ENCODE assay signal across 8 mouse cellular contexts in genomic region chr5:117388877-117389276, GRCm38 (mm10). TPM values are rescaled to one million over a fixed set of nuclear protein-coding genes. Genes with fewer than 3 reads are reported as not detected.
DNase-seq lines count a peak whose midpoint lies in the region; ATAC-seq and TF ChIP-seq lines count a peak whose summit lies in the region.

Rfc5 (minus strand) TSS chr5:117389047.

- peak; percentile 97 for DNase-seq in A20 (ENCODE audit: low read depth, low spot score)
- DNase-seq in heart, embryonic 10.5 days (ENCODE audit: low spot score): peak; percentile 97
- peak; percentile 95 for DNase-seq in liver
- DNase-seq in spleen, postnatal 4 days (ENCODE audit: low spot score in 2 of 2): peak; percentile 94 to 97

- no peak for TF ChIP-seq CTCF in bone marrow macrophage, adult 2 months (IDR thresholded peaks at IDR 0.05; ENCODE audit: low read depth, low read length)
- no peak for TF ChIP-seq CTCF in embryonic fibroblast, embryonic 13.5 days (IDR thresholded peaks at IDR 0.05; ENCODE audit: borderline replicate concordance, insufficient read depth, low read length)

- peaks cover 7% of the 10 kb centered on the region; the same call in 1 of the 2 replicates for H3K9me3 ChIP-seq in heart, embryonic 10.5 days
- peaks cover 21% of the 10 kb centered on the region for H3K9me3 ChIP-seq in kidney, embryonic 15.5 days (replicated peaks)

- peak; percentile 96 for ATAC-seq in kidney, embryonic 15.5 days (replicated peaks; ENCODE audit: low FRiP score)
- peak; percentile 91 for ATAC-seq in monocyte, adult 5-6 weeks (replicated peaks; ENCODE audit: insufficient number of reproducible peaks, low FRiP score, low TSS enrichment, poor library complexity, severe bottlenecking)

- under 1% methylated on average over 44 of the region's 44 CpGs for WGBS in heart, embryonic 10.5 days
- under 1% methylated on average over 44 of the region's 44 CpGs for WGBS in kidney, embryonic 15.5 days

- H3K9ac ChIP-seq in kidney, embryonic 15.5 days: peak within 1 kb of the TSS; percentile 91

- no peak within 1 kb of the TSS for H3K27ac ChIP-seq in bone marrow macrophage, adult 2 months (ENCODE audit: insufficient read depth, low read depth, low read length)
- no peak within 1 kb of the TSS for H3K27ac ChIP-seq in embryonic fibroblast, embryonic 13.5 days (ENCODE audit: insufficient read depth, low read length)
- H3K27ac ChIP-seq in heart, embryonic 10.5 days: peak within 1 kb of the TSS; percentile 96
- H3K27ac ChIP-seq in kidney, embryonic 15.5 days: peak within 1 kb of the TSS; percentile 86

- peak within 1 kb of the TSS; percentile 79 for H3K4me2 ChIP-seq in kidney, embryonic 15.5 days

- peak within 1 kb of the TSS; percentile 71 for H3K4me3 ChIP-seq in bone marrow macrophage, adult 2 months (ENCODE audit: insufficient read depth, low read length)
- peak within 1 kb of the TSS; percentile 92 for H3K4me3 ChIP-seq in embryonic fibroblast, embryonic 13.5 days (ENCODE audit: insufficient read depth, low read length)
- H3K4me3 ChIP-seq in heart, embryonic 10.5 days: peak within 1 kb of the TSS; percentile 94
- peak within 1 kb of the TSS; percentile 93 for H3K4me3 ChIP-seq in kidney, embryonic 15.5 days (replicated peaks)

- H3K36me3 ChIP-seq in heart, embryonic 10.5 days: peaks cover 25% of the 10 kb centered on the region
- peaks cover 30% of the 10 kb centered on the region for H3K36me3 ChIP-seq in kidney, embryonic 15.5 days

- H3K4me1 ChIP-seq in bone marrow macrophage, adult 2 months (ENCODE audit: control insufficient read depth, insufficient read depth, low read length): peaks cover 6% of the 10 kb centered on the region; the same call in 1 of the 2 replicates
- no peaks in the 10 kb centered on the region for H3K4me1 ChIP-seq in embryonic fibroblast, embryonic 13.5 days (ENCODE audit: control insufficient read depth, insufficient read depth, low read length)
- H3K4me1 ChIP-seq in heart, embryonic 10.5 days: peaks cover 22% of the 10 kb centered on the region
- H3K4me1 ChIP-seq in kidney, embryonic 15.5 days: peaks cover 17% of the 10 kb centered on the region

- no peak for TF ChIP-seq POLR2A in bone marrow macrophage, adult 2 months (IDR thresholded peaks at IDR 0.05; ENCODE audit: borderline replicate concordance, low read depth, low read length)
- TF ChIP-seq POLR2A in embryonic fibroblast, embryonic 13.5 days (IDR thresholded peaks at IDR 0.05; ENCODE audit: low read depth, low read length): peak; percentile 66

- H3K27me3 ChIP-seq in heart, embryonic 10.5 days (ENCODE audit: insufficient read depth, poor library complexity, severe bottlenecking): no peaks in the 10 kb centered on the region
- no peaks in the 10 kb centered on the region for H3K27me3 ChIP-seq in kidney, embryonic 15.5 days

RNA-seq across cellular contexts. Expression of gene Rfc5, which starts in this region (rescaled TPM):
- polyA plus RNA-seq in bone marrow macrophage, adult 2 months (2012; ENCODE audit: insufficient read depth, insufficient read length, missing spikeins): 16.9 and 27.2 TPM in 2 replicates
- 38.8 and 51.0 TPM in 2 replicates for polyA plus RNA-seq in embryonic fibroblast, embryonic 13.5 days (2011; ENCODE audit: insufficient read length, low read depth, missing spikeins)
- 91.6 and 105 TPM in 2 replicates for polyA plus RNA-seq in heart, embryonic 10.5 days (2016; fragmentation: Nextera tagmentation; extraction: Ambion mirVana)
- polyA plus RNA-seq in kidney, embryonic 15.5 days (2015; fragmentation: Nextera tagmentation; extraction: Ambion mirVana): 110 and 128 TPM in 2 replicates
- 15.1 to 31.7 TPM (median 16.8 TPM) in 3 replicates for total RNA-seq in monocyte, adult 5-6 weeks (2017)

Comparison
In these comparisons a context has a peak if more than half of its experiments do, and no peak if none do; other contexts are left out.
1. H3K27ac ChIP-seq: peak in heart, embryonic 10.5 days (single experiment) and kidney, embryonic 15.5 days (single experiment); none in bone marrow macrophage, adult 2 months (single experiment) and embryonic fibroblast, embryonic 13.5 days (single experiment).
2. Peak in every context shown above with its lines, with median percentiles within 50 percentile points of each other: DNase-seq and H3K4me3 ChIP-seq.